Mouse (Mus musculus) ES-E14 (cell line): ENCODE measurements around the gene Zdhhc24.

ENCODE experiments used
- CHD2 ChIP-seq: IDR thresholded peaks from 2 replicates; pipeline ENCODE4 v1.6.1; 2014; ENCODE audit warnings: mild to moderate bottlenecking, low read depth, low read length, inconsistent platforms
- HCFC1 ChIP-seq: IDR thresholded peaks from 2 replicates; pipeline ENCODE4 v1.6.1; 2012; ENCODE audit warnings: low read length, inconsistent platforms, borderline replicate concordance; ENCODE audit not compliant: insufficient read depth
- MAFK ChIP-seq: IDR thresholded peaks from 2 replicates; pipeline ENCODE4 v1.6.1; 2014; ENCODE audit warnings: mild to moderate bottlenecking, low read depth, low read length, inconsistent platforms; ENCODE audit not compliant: insufficient read depth
- ZC3H11A ChIP-seq: IDR thresholded peaks from 2 replicates; pipeline ENCODE4 v1.6.1; 2012; ENCODE audit warnings: low read depth, mild to moderate bottlenecking, inconsistent platforms, low read length, borderline replicate concordance
- ZNF384 ChIP-seq: IDR thresholded peaks from 2 replicates; pipeline ENCODE4 v1.6.1; 2012; ENCODE audit warnings: low read depth, low read length, inconsistent platforms

DNA sequence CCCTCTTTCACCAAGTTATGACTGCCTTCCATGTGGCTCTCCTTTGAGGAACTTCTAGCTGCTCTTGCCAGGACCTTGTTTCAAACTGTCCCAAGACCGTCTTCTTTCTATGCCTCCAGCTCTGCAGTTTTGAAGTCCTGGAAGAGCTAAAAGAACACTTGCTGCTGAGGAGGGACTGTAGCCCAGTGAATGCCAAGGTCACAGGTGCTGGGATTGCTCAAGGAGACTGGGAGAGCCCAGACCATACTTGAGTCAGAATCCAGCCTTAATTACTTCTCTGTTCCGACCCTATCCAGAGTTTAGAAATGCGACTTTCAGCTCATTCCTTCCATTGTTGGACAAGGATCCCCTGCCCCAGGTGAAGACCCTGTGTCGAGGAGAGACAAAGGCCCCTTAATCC, 22.5 kb upstream of the Zdhhc24 start:
- TF ChIP-seq ZC3H11A (no peak), HCFC1 (no peak), ZNF384 (no peak), MAFK (no peak), CHD2 (no peak)
